Mouse (Mus musculus) stomach, embryonic 15.5 days (tissue): ENCODE results near the gene Aunip. TPM values are rescaled to one million over a fixed set of nuclear protein-coding genes. Genes with fewer than 3 reads are reported as not detected.

ENCODE experiments used
- ATAC-seq: fragments of 200-750 bp; cut with Nextera tagmentation; 2 replicates; pipeline ENCODE4 v1.8.0; 2017; ENCODE audit warnings: low read depth, moderate number of reproducible peaks, moderate TSS enrichment; ENCODE audit not compliant: insufficient read depth, low FRiP score
- H3K27ac ChIP-seq: fragments of 300-500 bp; sonication (generic); 2 replicates; pipeline ENCODE4 v1.5.1; 2015; ENCODE audit warnings: mild to moderate bottlenecking, inconsistent platforms
- H3K27me3 ChIP-seq: fragments of 300-500 bp; sonication (generic); replicated peaks from 2 replicates; pipeline ENCODE4 v1.6.1; 2015; ENCODE audit warnings: inconsistent platforms
- H3K36me3 ChIP-seq: fragments of 300-500 bp; sonication (generic); 2 replicates; pipeline ENCODE4 v1.6.1; 2015; ENCODE audit warnings: inconsistent platforms
- H3K4me1 ChIP-seq: fragments of 300-500 bp; sonication (generic); 2 replicates; pipeline ENCODE4 v1.6.1; 2015; ENCODE audit warnings: inconsistent platforms
- H3K4me2 ChIP-seq: fragments of 300-500 bp; sonication (generic); 2 replicates; pipeline ENCODE4 v1.6.1; 2015; ENCODE audit warnings: mild to moderate bottlenecking, inconsistent platforms
- H3K4me3 ChIP-seq: fragments of 300-500 bp; sonication (generic); replicated peaks from 2 replicates; pipeline ENCODE4 v1.5.1; 2015; ENCODE audit warnings: inconsistent platforms
- H3K9ac ChIP-seq: fragments of 300-500 bp; sonication (generic); 2 replicates; pipeline ENCODE4 v1.6.1; 2015; ENCODE audit warnings: inconsistent platforms
- H3K9me3 ChIP-seq: fragments of 300-500 bp; sonication (generic); 2 replicates; pipeline ENCODE4 v1.6.1; 2016; ENCODE audit warnings: inconsistent platforms
- WGBS: fragments of 180-500 bp; shearing (Covaris S2); methylation state at CpG from one replicate; pipeline ENCODE4 v1.1.7; 2015; 5-methylcytosine and 5-hydroxymethylcytosine counted together
- polyA plus RNA-seq: library from polyadenylated mRNA; unstranded; fragments of >200 nt; fragmentation: Nextera tagmentation; extraction: Ambion mirVana; gene quantifications from 2 replicates; pipeline ENCODE4 v1.2.1, GENCODE M21; 2015

The Aunip gene
- polyA plus RNA-seq, 1 experiment from 2014 or later: 12.7 TPM

GRCm38 (mm10) chr4:134523447-134523846 lies 12.6 kb downstream of the Aunip start:
- H3K36me3 ChIP-seq: peaks cover 29% of the 10 kb centered on the region
- H3K4me3 ChIP-seq: no peak overlapping the region

GRCm38 (mm10) chr4:134525806-134526205 lies 15.0 kb downstream of the Aunip start:
- Histone ChIP-seq H3K36me3 (peaks cover 49% of the 10 kb centered on the region), H3K27ac (no peak overlapping the region), H3K9me3 (no peaks in the 10 kb centered on the region), H3K27me3 (no peaks in the 10 kb centered on the region), H3K9ac (no peak overlapping the region), H3K4me3 (no peak overlapping the region), H3K4me2 (no peak overlapping the region), H3K4me1 (no peaks in the 10 kb centered on the region)
- WGBS: 70% methylated on average over 5 of the region's 5 CpGs
- ATAC-seq: no peak

More at GRCm38 (mm10) chr4:134523447-134523846, 12.6 kb downstream of the Aunip start:
- 81% methylated on average over 4 of the region's 4 CpGs for WGBS
- Histone ChIP-seq H3K4me1 (no peaks in the 10 kb centered on the region), H3K9ac (no peak overlapping the region), H3K27ac (no peak overlapping the region), H3K4me2 (no peak overlapping the region), H3K27me3 (no peaks in the 10 kb centered on the region), H3K9me3 (no peaks in the 10 kb centered on the region)
- ATAC-seq: 0 out of 2 replicates have a peak, but pooled peaks have one; percentile 22

- H3K9me3 ChIP-seq: no peaks in the 10 kb centered on the region
- H3K36me3 ChIP-seq: peaks cover 51% of the 10 kb centered on the region
- H3K27ac ChIP-seq: no peak overlapping the region
- no peak overlapping the region for H3K9ac ChIP-seq
- no peaks in the 10 kb centered on the region for H3K27me3 ChIP-seq
- H3K4me3 ChIP-seq: no peak overlapping the region
- 73% methylated on average over 5 of the region's 5 CpGs for WGBS
- H3K4me1 ChIP-seq: no peaks in the 10 kb centered on the region
- ATAC-seq: no peak
- no peak overlapping the region for H3K4me2 ChIP-seq
These were observed 15.4 kb downstream of the Aunip start for GRCm38 (mm10) chr4:134526220-134526619.

GRCm38 (mm10) chr4:134532928-134533327 lies 22.1 kb downstream of the Aunip start:
- peaks cover 23% of the 10 kb centered on the region for H3K36me3 ChIP-seq
- WGBS: 72% methylated on average over 4 of the region's 4 CpGs
- H3K27ac ChIP-seq: no peak overlapping the region
- no peak overlapping the region for H3K4me2 ChIP-seq
- no peak overlapping the region for H3K4me3 ChIP-seq
- H3K4me1 ChIP-seq: peaks cover 17% of the 10 kb centered on the region
- ATAC-seq: no peak
- no peaks in the 10 kb centered on the region for H3K27me3 ChIP-seq
- H3K9ac ChIP-seq: no peak overlapping the region
- H3K9me3 ChIP-seq: no peaks in the 10 kb centered on the region

GRCm38 (mm10) chr4:134533421-134533820 lies 22.6 kb downstream of the Aunip start:
- Histone ChIP-seq H3K27me3 (no peaks in the 10 kb centered on the region), H3K4me1 (peaks cover 17% of the 10 kb centered on the region), H3K36me3 (peaks cover 22% of the 10 kb centered on the region), H3K4me2 (peak overlapping the region; percentile 92), H3K4me3 (0 out of 2 replicates have a peak overlapping the region, but pooled peaks have one; percentile 99), H3K27ac (no peak overlapping the region), H3K9ac (no peak overlapping the region), H3K9me3 (no peaks in the 10 kb centered on the region)
- ATAC-seq: no peak
- WGBS: 81% methylated on average over 4 of the region's 4 CpGs

- under 1% methylated on average over 57 of the region's 57 CpGs for WGBS
- H3K4me2 ChIP-seq: peak overlapping the region; percentile 92
- peak overlapping the region; percentile 99 for H3K4me3 ChIP-seq
- peaks cover 22% of the 10 kb centered on the region for H3K36me3 ChIP-seq
- H3K27ac ChIP-seq: peak overlapping the region; percentile 80
- no peaks in the 10 kb centered on the region for H3K9me3 ChIP-seq
- ATAC-seq: 0 out of 2 replicates have a peak, but pooled peaks have one; percentile 18
- no peaks in the 10 kb centered on the region for H3K27me3 ChIP-seq
- H3K4me1 ChIP-seq: peaks cover 17% of the 10 kb centered on the region
- H3K9ac ChIP-seq: peak overlapping the region; percentile 89
These were observed 23.5 kb downstream of the Aunip start for GRCm38 (mm10) chr4:134534124-134534886.

GRCm38 (mm10) chr4:134534932-134535786 lies 24.4 kb downstream of the Aunip start, which contains the start of gene Mtfr1l:
Gene Mtfr1l, minus strand, starts transcription at chr4:134535387.
- Histone ChIP-seq H3K36me3 (peaks cover 22% of the 10 kb centered on the region), H3K27me3 (no peaks in the 10 kb centered on the region), H3K4me3 (peak within 1 kb of the TSS; percentile 99), H3K9me3 (no peaks in the 10 kb centered on the region), H3K9ac (peak within 1 kb of the TSS; percentile 89), H3K4me1 (peaks cover 17% of the 10 kb centered on the region), H3K4me2 (peak within 1 kb of the TSS; percentile 92), H3K27ac (peak within 1 kb of the TSS; percentile 82)
- ATAC-seq: peak; percentile 98
- under 1% methylated on average over 71 of the region's 71 CpGs for WGBS

GRCm38 (mm10) chr4:134535787-134536151 lies 25.0 kb downstream of the Aunip start:
- peaks cover 16% of the 10 kb centered on the region for H3K36me3 ChIP-seq
- H3K4me2 ChIP-seq: peak overlapping the region; percentile 92
- H3K27ac ChIP-seq: peak overlapping the region; percentile 82
- WGBS: 4% methylated on average over 8 of the region's 8 CpGs
- H3K9me3 ChIP-seq: no peaks in the 10 kb centered on the region
- no peaks in the 10 kb centered on the region for H3K27me3 ChIP-seq
- peaks cover 17% of the 10 kb centered on the region for H3K4me1 ChIP-seq
- peak; percentile 19; the same call in 1 of the 2 replicates for ATAC-seq
- H3K4me3 ChIP-seq: peak overlapping the region; percentile 99
- peak overlapping the region; percentile 12; the same call in 1 of the 2 replicates for H3K9ac ChIP-seq

GRCm38 (mm10) chr4:134538997-134539580 lies 28.3 kb downstream of the Aunip start:
- H3K27me3 ChIP-seq: no peaks in the 10 kb centered on the region
- no peak for ATAC-seq
- no peaks in the 10 kb centered on the region for H3K9me3 ChIP-seq
- H3K4me2 ChIP-seq: no peak overlapping the region
- no peak overlapping the region for H3K27ac ChIP-seq
- peaks cover 6% of the 10 kb centered on the region for H3K4me1 ChIP-seq
- H3K9ac ChIP-seq: no peak overlapping the region
- peaks cover 28% of the 10 kb centered on the region for H3K36me3 ChIP-seq
- WGBS: 85% methylated on average over 10 of the region's 10 CpGs
- no peak overlapping the region for H3K4me3 ChIP-seq

- no peaks in the 10 kb centered on the region for H3K27me3 ChIP-seq
- no peak overlapping the region for H3K9ac ChIP-seq
- H3K4me3 ChIP-seq: no peak overlapping the region
- peaks cover 8% of the 10 kb centered on the region for H3K4me1 ChIP-seq
- H3K4me2 ChIP-seq: no peak overlapping the region
- WGBS: 85% methylated on average over 9 of the region's 9 CpGs
- no peak for ATAC-seq
- peaks cover 45% of the 10 kb centered on the region for H3K36me3 ChIP-seq
- no peaks in the 10 kb centered on the region for H3K9me3 ChIP-seq
- H3K27ac ChIP-seq: no peak overlapping the region
These were observed 31.9 kb downstream of the Aunip start for GRCm38 (mm10) chr4:134542726-134543125.

GRCm38 (mm10) chr4:134543261-134543660 lies 32.5 kb downstream of the Aunip start:
- peaks cover 47% of the 10 kb centered on the region for H3K36me3 ChIP-seq
- H3K9me3 ChIP-seq: no peaks in the 10 kb centered on the region
- no peak overlapping the region for H3K9ac ChIP-seq
- no peak overlapping the region for H3K4me2 ChIP-seq
- no peak overlapping the region for H3K27ac ChIP-seq
- peaks cover 9% of the 10 kb centered on the region for H3K4me1 ChIP-seq
- no peaks in the 10 kb centered on the region for H3K27me3 ChIP-seq
- ATAC-seq: peak; percentile 51; the same call in 1 of the 2 replicates
- WGBS: 4% methylated on average over 5 of the region's 5 CpGs
- no peak overlapping the region for H3K4me3 ChIP-seq
